Comparison of ENCODE assay signal across 17 mouse cellular contexts in genomic region chr4:99238305-99238704, GRCm38 (mm10). TPM values are rescaled to one million over a fixed set of nuclear protein-coding genes. Genes with fewer than 3 reads are reported as not detected.
DNase-seq lines count a peak whose midpoint lies in the region; TF ChIP-seq lines count a peak whose summit lies in the region.
"Had no signal": no experiment of that assay in that cellular context is flagged by ENCODE, and none has a peak within 500 bp of the region (broad histone marks: within the 10 kb centered on the region; RNA-seq: fewer than 3 reads in every experiment).

No protein-coding gene starts in this region.

- no peak for DNase-seq in layer of hippocampus, adult 2 months (ENCODE audit: low spot score in 2 of 2)
- no peak for DNase-seq in layer of hippocampus, postnatal 25 days (ENCODE audit: extremely low spot score in 1 of 2, low spot score in 1 of 2)
- peak; percentile 49 for DNase-seq in 416B (ENCODE audit: low read depth)
- DNase-seq in B cell, adult 2 months: peak; percentile 2 to 5
- peak; percentile 48 for DNase-seq in brain, adult 2 months (ENCODE audit: low read depth, low spot score)
- DNase-seq in spleen, postnatal 10 days (ENCODE audit: low spot score in 2 of 2): no peak
- DNase-seq in frontal cortex, postnatal 10 days (ENCODE audit: low spot score in 2 of 2): no peak
- DNase-seq: adrenal gland, postnatal 36 days; cerebellum, adult 11-12 months; embryo, embryonic 11 days; heart, adult 11 months; heart, postnatal 14 days; liver; right cerebral cortex, postnatal 25 days had no signal

- no peak overlapping the region for H3K4me3 ChIP-seq in layer of hippocampus, adult 2 months
- H3K4me3 ChIP-seq: erythroblast, embryonic 14.5 days; intestine, embryonic 15.5 days; neural tube, embryonic 15.5 days had no signal

- no peak overlapping the region for H3K27ac ChIP-seq in layer of hippocampus, adult 2 months
- H3K27ac ChIP-seq: intestine, embryonic 15.5 days; neural tube, embryonic 15.5 days had no signal

- TF ChIP-seq CTCF in layer of hippocampus, adult 2 months (conservative IDR thresholded peaks at IDR 0.05): peak; percentile 67

RNA-seq across cellular contexts. Expression of gene Atg4c, which starts 44.6 kb away (rescaled TPM):
- 10 to 100 TPM; 37.7 to 39.7 TPM for total RNA-seq in layer of hippocampus, adult 2 months (2021)
- 10 to 100 TPM; 32.5 to 35.1 TPM for total RNA-seq in layer of hippocampus, postnatal 25 days (2021)

RNA-seq across cellular contexts. Expression of gene Gm12689, which starts 57.4 kb away (rescaled TPM):
- total RNA-seq in layer of hippocampus, adult 2 months (2021): under 1 TPM; 0.61 to 0.82 TPM
- under 1 TPM; 0.27 to 0.63 TPM for total RNA-seq in layer of hippocampus, postnatal 25 days (2021)

Comparison
In these comparisons a context has a peak if more than half of its experiments do, and no peak if none do; other contexts are left out.
1. DNase-seq: peak in 416B (single experiment), B cell, adult 2 months (2 of 2) and brain, adult 2 months (single experiment); none in layer of hippocampus, adult 2 months (0 of 2), layer of hippocampus, postnatal 25 days (0 of 2), spleen, postnatal 10 days (0 of 2) and frontal cortex, postnatal 10 days (0 of 2).